In the genomic region with DNA sequence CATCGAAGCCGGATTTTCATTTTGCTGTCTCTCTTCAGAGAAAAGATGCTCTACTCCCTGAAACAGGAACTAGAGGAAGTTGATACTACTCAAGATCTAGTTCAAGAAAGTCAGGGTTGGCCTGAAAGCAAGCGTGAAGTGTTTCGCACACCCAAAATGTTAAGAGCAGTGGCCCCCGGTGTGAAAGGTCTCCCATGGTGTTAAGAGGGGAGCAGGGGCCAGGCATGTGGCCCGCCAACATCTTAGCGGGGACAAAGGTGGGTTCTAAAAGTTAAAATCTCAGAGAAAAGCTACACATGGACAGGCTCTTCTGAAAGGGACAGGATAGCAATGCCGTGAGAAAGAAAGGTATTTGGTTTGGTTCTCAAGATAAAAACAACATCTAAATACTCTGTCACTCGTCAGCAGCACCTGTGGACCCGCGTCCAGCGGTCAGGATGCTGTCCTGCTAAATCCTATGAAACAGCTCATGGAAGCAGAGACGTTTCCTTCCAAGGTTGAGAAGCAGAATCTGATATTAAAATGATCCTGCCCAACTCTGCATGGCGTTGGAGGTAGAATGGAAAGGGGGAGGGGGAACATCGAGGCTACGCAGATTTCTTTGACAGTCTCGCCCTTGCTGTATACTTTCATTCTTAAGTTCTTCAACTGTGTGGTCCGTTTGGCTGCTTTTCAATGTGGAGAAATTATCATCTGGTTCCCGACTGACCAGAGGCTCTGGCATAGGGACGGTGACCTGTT, we compare ENCODE assay signal across 10 mouse cellular contexts. TPM values are rescaled to one million over a fixed set of nuclear protein-coding genes. Genes with fewer than 3 reads are reported as not detected.
A peak's percentile ranks its signal among the peaks of the same experiment; 100 is the strongest.
DNase-seq lines count a peak whose midpoint lies in the region; ATAC-seq and TF ChIP-seq lines count a peak whose summit lies in the region.
"Had no signal": no experiment of that assay in that cellular context is flagged by ENCODE, and none has a peak within 500 bp of the region (broad histone marks: within the 10 kb centered on the region; RNA-seq: fewer than 3 reads in every experiment).

No protein-coding gene starts in this region.

- no peak for TF ChIP-seq EP300 in heart, postnatal 0 days (IDR thresholded peaks at IDR 0.05; ENCODE audit: low read depth)

- no peak for DNase-seq in lung, adult 18-20 months
- DNase-seq in heart, postnatal 0 days (ENCODE audit: low spot score): no peak
- DNase-seq in urinary bladder, adult 2 months (ENCODE audit: low spot score): no peak
- DNase-seq in embryo, embryonic 10 days (ENCODE audit: low spot score): no peak

- no peaks in the 10 kb centered on the region for H3K36me3 ChIP-seq in erythroblast, embryonic 14.5 days (ENCODE audit: control insufficient read depth)
- H3K36me3 ChIP-seq in lung, embryonic 15.5 days: no peaks in the 10 kb centered on the region
- no peaks in the 10 kb centered on the region for H3K36me3 ChIP-seq in heart, postnatal 0 days (replicated peaks; ENCODE audit: control insufficient read depth, insufficient read depth, low read length)
- H3K36me3 ChIP-seq: forebrain, embryonic 12.5 days had no signal

- H3K4me2 ChIP-seq in lung, embryonic 15.5 days: peak overlapping the region; percentile 37
- H3K4me2 ChIP-seq in heart, postnatal 0 days (ENCODE audit: low read depth, low read length): peak overlapping the region; percentile 60
- H3K4me2 ChIP-seq: forebrain, embryonic 12.5 days had no signal

- no peak for TF ChIP-seq CTCF in heart, postnatal 0 days (IDR thresholded peaks at IDR 0.05; ENCODE audit: low read depth)

- no peak for ATAC-seq in erythroblast, adult 5-6 weeks (replicated peaks; ENCODE audit: low FRiP score, poor library complexity, severe bottlenecking)
- ATAC-seq in lung, embryonic 15.5 days (ENCODE audit: borderline replicate concordance, extremely low read depth, low FRiP score, low TSS enrichment): no peak
- ATAC-seq in heart, postnatal 0 days (ENCODE audit: insufficient read depth, low read depth): no peak
- ATAC-seq in megakaryocyte progenitor cell, adult 5-6 weeks (replicated peaks; ENCODE audit: poor library complexity): peak; percentile 21

- 0 out of 2 replicates have a peak, but pooled peaks cover 2% of the 10 kb centered on the region for H3K27me3 ChIP-seq in erythroblast, embryonic 14.5 days (ENCODE audit: control insufficient read depth)
- no peaks in the 10 kb centered on the region for H3K27me3 ChIP-seq in lung, embryonic 15.5 days
- no peaks in the 10 kb centered on the region for H3K27me3 ChIP-seq in heart, postnatal 0 days (ENCODE audit: control insufficient read depth, insufficient read depth, low read length)
- H3K27me3 ChIP-seq: forebrain, embryonic 12.5 days had no signal

- H3K27ac ChIP-seq in lung, embryonic 15.5 days: peak overlapping the region; percentile 43
- H3K27ac ChIP-seq in heart, postnatal 0 days (ENCODE audit: low read depth): peak overlapping the region; percentile 80
- H3K27ac ChIP-seq: forebrain, embryonic 12.5 days had no signal

- no peaks in the 10 kb centered on the region for H3K9me3 ChIP-seq in erythroblast, embryonic 14.5 days (ENCODE audit: control insufficient read depth, low read length)
- H3K9me3 ChIP-seq in lung, embryonic 15.5 days: no peaks in the 10 kb centered on the region
- H3K9me3 ChIP-seq in heart, postnatal 0 days (replicated peaks; ENCODE audit: control insufficient read depth, low read length): no peaks in the 10 kb centered on the region
- H3K9me3 ChIP-seq: forebrain, embryonic 12.5 days had no signal

- 52% methylated on average over 20 of the region's 20 CpGs for WGBS in lung, embryonic 15.5 days
- WGBS in heart, postnatal 0 days: 52% methylated on average over 20 of the region's 20 CpGs

- peak overlapping the region; percentile 67 for H3K4me3 ChIP-seq in erythroblast, embryonic 14.5 days (replicated peaks)
- peak overlapping the region; percentile 9 for H3K4me3 ChIP-seq in lung, embryonic 15.5 days
- H3K4me3 ChIP-seq in heart, postnatal 0 days (ENCODE audit: low read depth, low read length): peak overlapping the region; percentile 37
- H3K4me3 ChIP-seq: forebrain, embryonic 12.5 days had no signal

- no peak overlapping the region for H3K9ac ChIP-seq in lung, embryonic 15.5 days
- H3K9ac ChIP-seq in heart, postnatal 0 days (replicated peaks; ENCODE audit: low read depth, low read length): no peak overlapping the region; the same call in 1 of the 2 replicates
- H3K9ac ChIP-seq: forebrain, embryonic 12.5 days had no signal

- H3K4me1 ChIP-seq in erythroblast, embryonic 14.5 days (ENCODE audit: control insufficient read depth): peaks cover 19% of the 10 kb centered on the region
- peaks cover 4% of the 10 kb centered on the region; the same call in 1 of the 2 replicates for H3K4me1 ChIP-seq in lung, embryonic 15.5 days
- 0 out of 2 replicates have a peak, but pooled peaks cover 10% of the 10 kb centered on the region for H3K4me1 ChIP-seq in heart, postnatal 0 days (ENCODE audit: control insufficient read depth, insufficient read depth)
- H3K4me1 ChIP-seq: forebrain, embryonic 12.5 days had no signal

RNA-seq across cellular contexts. Expression of gene Cep19, which starts 30.0 kb away (rescaled TPM):
- polyA plus RNA-seq in erythroblast, embryonic 14.5 days (2012): 0.02 and 0.11 TPM in 2 replicates
- total RNA-seq in erythroblast, adult 5-6 weeks (2015; ENCODE audit: low replicate concordance): 13.4 and 15.4 TPM in 2 replicates
- 9.1 and 15.0 TPM in 2 replicates for total RNA-seq in erythroblast, adult 5-6 weeks (2017; ENCODE audit: low replicate concordance)
- 29.8 and 30.3 TPM in 2 replicates for polyA plus RNA-seq in lung, embryonic 15.5 days (2015; fragmentation: Nextera tagmentation; extraction: Ambion mirVana)
- 4.2 and 12.1 TPM in 2 replicates for total RNA-seq in heart, postnatal 0 days (2014; rRNA removed; ENCODE audit: low replicate concordance)
- polyA plus RNA-seq in heart, postnatal 0 days (2015; fragmentation: Nextera tagmentation; extraction: Ambion mirVana): 19.6 and 20.1 TPM in 2 replicates
- total RNA-seq in megakaryocyte progenitor cell, adult 5-6 weeks (2015): 18.0 and 22.8 TPM in 2 replicates
- total RNA-seq in megakaryocyte progenitor cell, adult 5-6 weeks (2017): 29.0 and 30.7 TPM in 2 replicates
- polyA plus RNA-seq in urinary bladder, adult 2 months (2012; rRNA removed): 19.4 and 20.3 TPM in 2 replicates

RNA-seq across cellular contexts. Expression of gene Pigx, which starts 30.1 kb away (rescaled TPM):
- 0.18 and 0.22 TPM in 2 replicates for polyA plus RNA-seq in erythroblast, embryonic 14.5 days (2012)
- 16.9 and 30.4 TPM in 2 replicates for total RNA-seq in erythroblast, adult 5-6 weeks (2015; ENCODE audit: low replicate concordance)
- 5.9 and 18.3 TPM in 2 replicates for total RNA-seq in erythroblast, adult 5-6 weeks (2017; ENCODE audit: low replicate concordance)
- polyA plus RNA-seq in lung, embryonic 15.5 days (2015; fragmentation: Nextera tagmentation; extraction: Ambion mirVana): 88.9 and 95.6 TPM in 2 replicates
- total RNA-seq in heart, postnatal 0 days (2014; rRNA removed; ENCODE audit: low replicate concordance): 35.8 and 44.9 TPM in 2 replicates
- polyA plus RNA-seq in heart, postnatal 0 days (2015; fragmentation: Nextera tagmentation; extraction: Ambion mirVana): 61.0 and 63.7 TPM in 2 replicates
- 95.8 and 106 TPM in 2 replicates for total RNA-seq in megakaryocyte progenitor cell, adult 5-6 weeks (2015)
- total RNA-seq in megakaryocyte progenitor cell, adult 5-6 weeks (2017): 49.1 and 57.9 TPM in 2 replicates
- polyA plus RNA-seq in urinary bladder, adult 2 months (2012; rRNA removed): 58.3 and 74.9 TPM in 2 replicates

RNA-seq across cellular contexts. Expression of gene Nrros, which starts 35.8 kb away (rescaled TPM):
- 0.17 and 0.60 TPM in 2 replicates for polyA plus RNA-seq in erythroblast, embryonic 14.5 days (2012)
- total RNA-seq in erythroblast, adult 5-6 weeks (2015; ENCODE audit: low replicate concordance): 29.0 and 38.5 TPM in 2 replicates
- 18.1 and 25.4 TPM in 2 replicates for total RNA-seq in erythroblast, adult 5-6 weeks (2017; ENCODE audit: low replicate concordance)
- polyA plus RNA-seq in lung, embryonic 15.5 days (2015; fragmentation: Nextera tagmentation; extraction: Ambion mirVana): 39.6 and 45.8 TPM in 2 replicates
- 13.4 and 16.6 TPM in 2 replicates for total RNA-seq in heart, postnatal 0 days (2014; rRNA removed; ENCODE audit: low replicate concordance)
- polyA plus RNA-seq in heart, postnatal 0 days (2015; fragmentation: Nextera tagmentation; extraction: Ambion mirVana): 6.1 and 6.8 TPM in 2 replicates
- 180 and 190 TPM in 2 replicates for total RNA-seq in megakaryocyte progenitor cell, adult 5-6 weeks (2015)
- total RNA-seq in megakaryocyte progenitor cell, adult 5-6 weeks (2017): 116 and 133 TPM in 2 replicates
- polyA plus RNA-seq in urinary bladder, adult 2 months (2012; rRNA removed): 19.4 TPM in 2 replicates

RNA-seq across cellular contexts. Expression of gene Bex6, which starts 50.0 kb away (rescaled TPM):
- polyA plus RNA-seq in erythroblast, embryonic 14.5 days (2012): not detected in 2 replicates
- 1.9 and 6.9 TPM in 2 replicates for total RNA-seq in erythroblast, adult 5-6 weeks (2015; ENCODE audit: low replicate concordance)
- 3.2 and 7.8 TPM in 2 replicates for total RNA-seq in erythroblast, adult 5-6 weeks (2017; ENCODE audit: low replicate concordance)
- 0.20 and 0.36 TPM in 2 replicates for polyA plus RNA-seq in lung, embryonic 15.5 days (2015; fragmentation: Nextera tagmentation; extraction: Ambion mirVana)
- not detected in 2 replicates for total RNA-seq in heart, postnatal 0 days (2014; rRNA removed; ENCODE audit: low replicate concordance)
- polyA plus RNA-seq in heart, postnatal 0 days (2015; fragmentation: Nextera tagmentation; extraction: Ambion mirVana): not detected in 2 replicates
- total RNA-seq in megakaryocyte progenitor cell, adult 5-6 weeks (2015): 103 and 110 TPM in 2 replicates
- 81.8 and 101 TPM in 2 replicates for total RNA-seq in megakaryocyte progenitor cell, adult 5-6 weeks (2017)
- polyA plus RNA-seq in urinary bladder, adult 2 months (2012; rRNA removed): 0.14 and 0.24 TPM in 2 replicates
- total RNA-seq: midbrain, postnatal 0 days had no signal
- polyA plus RNA-seq: forebrain, embryonic 12.5 days; midbrain, postnatal 0 days had no signal

RNA-seq across cellular contexts. Expression of gene Pak2, which starts 50.5 kb away (rescaled TPM):
- polyA plus RNA-seq in erythroblast, embryonic 14.5 days (2012): 0.41 and 0.52 TPM in 2 replicates
- total RNA-seq in erythroblast, adult 5-6 weeks (2015; ENCODE audit: low replicate concordance): 10.2 and 21.7 TPM in 2 replicates
- total RNA-seq in erythroblast, adult 5-6 weeks (2017; ENCODE audit: low replicate concordance): 18.1 and 20.1 TPM in 2 replicates
- 33.2 and 35.7 TPM in 2 replicates for polyA plus RNA-seq in lung, embryonic 15.5 days (2015; fragmentation: Nextera tagmentation; extraction: Ambion mirVana)
- total RNA-seq in heart, postnatal 0 days (2014; rRNA removed; ENCODE audit: low replicate concordance): 21.3 and 25.8 TPM in 2 replicates
- 16.3 and 19.1 TPM in 2 replicates for polyA plus RNA-seq in heart, postnatal 0 days (2015; fragmentation: Nextera tagmentation; extraction: Ambion mirVana)
- 60.6 and 61.9 TPM in 2 replicates for total RNA-seq in megakaryocyte progenitor cell, adult 5-6 weeks (2015)
- total RNA-seq in megakaryocyte progenitor cell, adult 5-6 weeks (2017): 52.4 and 58.2 TPM in 2 replicates
- polyA plus RNA-seq in urinary bladder, adult 2 months (2012; rRNA removed): 31.4 and 36.0 TPM in 2 replicates

Comparison
In these comparisons a context has a peak if more than half of its experiments do, and no peak if none do; other contexts are left out.
1. H3K4me3 ChIP-seq: peak in every context shown above with its lines; median percentile 67 in erythroblast, embryonic 14.5 days; 37 in heart, postnatal 0 days; 9 in lung, embryonic 15.5 days.
2. RNA of gene Cep19, which starts 30.0 kb away (polyA plus RNA-seq): 29.8 to 30.3 TPM in lung, embryonic 15.5 days, 19.4 to 20.3 TPM in urinary bladder, adult 2 months and 19.6 to 20.1 TPM in heart, postnatal 0 days; 0.02 to 0.11 TPM in erythroblast, embryonic 14.5 days; every median in the first group is over 10 times any median in the second.
3. RNA of gene Pigx, which starts 30.1 kb away (polyA plus RNA-seq): 88.9 to 95.6 TPM in lung, embryonic 15.5 days, 58.3 to 74.9 TPM in urinary bladder, adult 2 months and 61.0 to 63.7 TPM in heart, postnatal 0 days; 0.18 to 0.22 TPM in erythroblast, embryonic 14.5 days; every median in the first group is over 10 times any median in the second.